In genomic region chr9:66124111-66124531, GRCm38 (mm10) we compare ENCODE assay signal across 8 mouse cellular contexts. TPM values are rescaled to one million over a fixed set of nuclear protein-coding genes. Genes with fewer than 3 reads are reported as not detected.
DNase-seq lines count a peak whose midpoint lies in the region; ATAC-seq and TF ChIP-seq lines count a peak whose summit lies in the region.

No protein-coding gene starts in this region.

- peak overlapping the region; percentile 93 for H3K9ac ChIP-seq in liver, embryonic 13.5 days

- peak overlapping the region; percentile 93 for H3K4me3 ChIP-seq in C2C12 (ENCODE audit: insufficient read depth, poor library complexity, severe bottlenecking)
- peak overlapping the region; percentile 86 for H3K4me3 ChIP-seq in hindbrain, embryonic 10.5 days
- peak overlapping the region; percentile 91 for H3K4me3 ChIP-seq in liver, embryonic 13.5 days (replicated peaks)

- under 1% methylated on average over 12 of the region's 12 CpGs for WGBS in hindbrain, embryonic 10.5 days
- WGBS in liver, embryonic 13.5 days (ENCODE audit: insufficient replicate concordance): under 1% methylated on average over 12 of the region's 12 CpGs

- DNase-seq in gastrocnemius, postnatal 14 days: peak; percentile 17
- no peak for DNase-seq in gastrocnemius, adult 18-20 months (ENCODE audit: low spot score)
- DNase-seq in embryo, embryonic 10.5 days (ENCODE audit: low spot score): peak; percentile 62
- peak; percentile 50 for DNase-seq in hindbrain, embryonic 10.5 days (ENCODE audit: low spot score)
- peak; percentile 45 for DNase-seq in liver, embryonic 13.5 days
- DNase-seq in skeletal muscle tissue, adult 2 months (ENCODE audit: low read depth, low spot score): peak; percentile 21
- DNase-seq in cerebellum, postnatal 36 days: no peak

- H3K79me2 ChIP-seq in C2C12 (ENCODE audit: control insufficient read depth, insufficient read depth): peaks cover 73% of the 10 kb centered on the region

- TF ChIP-seq CTCF in C2C12 (IDR thresholded peaks at IDR 0.05; ENCODE audit: control insufficient read depth, insufficient read depth, insufficient read length): no peak

- no peaks in the 10 kb centered on the region for H3K9me3 ChIP-seq in hindbrain, embryonic 10.5 days
- H3K9me3 ChIP-seq in liver, embryonic 13.5 days (replicated peaks): no peaks in the 10 kb centered on the region

- no peaks in the 10 kb centered on the region for H3K27me3 ChIP-seq in C2C12 (ENCODE audit: control insufficient read depth, insufficient read depth, insufficient read length)
- H3K27me3 ChIP-seq in hindbrain, embryonic 10.5 days (ENCODE audit: insufficient read depth, poor library complexity, severe bottlenecking): no peaks in the 10 kb centered on the region
- H3K27me3 ChIP-seq in liver, embryonic 13.5 days: no peaks in the 10 kb centered on the region

- peaks cover 47% of the 10 kb centered on the region for H3K79me3 ChIP-seq in C2C12 (ENCODE audit: low read depth)

- peaks cover 44% of the 10 kb centered on the region for H3K4me1 ChIP-seq in hindbrain, embryonic 10.5 days (replicated peaks)
- peaks cover 78% of the 10 kb centered on the region for H3K4me1 ChIP-seq in liver, embryonic 13.5 days (replicated peaks)

- H3K27ac ChIP-seq in hindbrain, embryonic 10.5 days: peak overlapping the region; percentile 94
- peak overlapping the region; percentile 93 for H3K27ac ChIP-seq in liver, embryonic 13.5 days

- peak; percentile 53 for ATAC-seq in liver, embryonic 13.5 days (ENCODE audit: low read depth)

- intact Hi-C loops in gastrocnemius, postnatal 14 days (cut with DNase I; ENCODE audit: low total_unique reads): no loop called here

- peak overlapping the region; percentile 83 for H3K4me2 ChIP-seq in liver, embryonic 13.5 days

- peak overlapping the region; percentile 79 for H3ac ChIP-seq in C2C12 (ENCODE audit: control insufficient read depth, insufficient read length, low read depth)

- peaks cover 4% of the 10 kb centered on the region for H3K36me3 ChIP-seq in C2C12 (ENCODE audit: control insufficient read depth, insufficient read depth)
- 0 out of 2 replicates have a peak, but pooled peaks cover 13% of the 10 kb centered on the region for H3K36me3 ChIP-seq in hindbrain, embryonic 10.5 days
- peaks cover 3% of the 10 kb centered on the region; the same call in 1 of the 2 replicates for H3K36me3 ChIP-seq in liver, embryonic 13.5 days

TF ChIP-seq in C2C12, 6 proteins besides CTCF, POLR2A, EP300 and RAD21:
- no peak for TF ChIP-seq MYOD1 (IDR thresholded peaks at IDR 0.05; ENCODE audit: control insufficient read depth, insufficient read length, low read depth)
- TF ChIP-seq FOSL1 (IDR thresholded peaks at IDR 0.05; ENCODE audit: insufficient read depth, low read length, poor library complexity, severe bottlenecking): no peak
- TF ChIP-seq MYOG (IDR thresholded peaks at IDR 0.05; ENCODE audit: control insufficient read depth, extremely low read depth, insufficient read length): no peak
- TF ChIP-seq MAX (IDR thresholded peaks at IDR 0.05): no peak
- TF ChIP-seq USF1 (IDR thresholded peaks at IDR 0.05; ENCODE audit: low read depth): no peak
- TF ChIP-seq CEBPB (IDR thresholded peaks at IDR 0.05; ENCODE audit: low read depth): no peak

RNA-seq across cellular contexts. Expression of gene Snx1, which starts 2.3 kb away (rescaled TPM):
- 10 to 100 TPM; 23.8 to 24.0 TPM for total RNA-seq in gastrocnemius, postnatal 14 days (2021)
- 10 to 100 TPM; 10.7 to 13.3 TPM for total RNA-seq in gastrocnemius, adult 18-20 months (2021)
- 69.9 TPM for polyA plus RNA-seq in C2C12 (2012; fragmentation: generic; extraction: Trizol)
- polyA plus RNA-seq in hindbrain, embryonic 10.5 days (2016; fragmentation: Nextera tagmentation; extraction: Ambion mirVana): 128 and 136 TPM in 2 replicates
- polyA plus RNA-seq in liver, embryonic 13.5 days (2015; fragmentation: Nextera tagmentation; extraction: Ambion mirVana): 79.7 and 94.6 TPM in 2 replicates

RNA-seq across cellular contexts. Expression of gene Ciao2a, which starts 2.3 kb away (rescaled TPM):
- total RNA-seq in gastrocnemius, postnatal 14 days (2021): 10 to 100 TPM; 35.7 to 38.3 TPM
- total RNA-seq in gastrocnemius, adult 18-20 months (2021): 10 to 100 TPM; 49.7 to 53.9 TPM
- polyA plus RNA-seq in C2C12 (2012; fragmentation: generic; extraction: Trizol): 39.7 TPM
- 138 and 149 TPM in 2 replicates for polyA plus RNA-seq in hindbrain, embryonic 10.5 days (2016; fragmentation: Nextera tagmentation; extraction: Ambion mirVana)
- polyA plus RNA-seq in liver, embryonic 13.5 days (2015; fragmentation: Nextera tagmentation; extraction: Ambion mirVana): 196 and 222 TPM in 2 replicates

RNA-seq across cellular contexts. Expression of gene Dapk2, which starts 33.9 kb away (rescaled TPM):
- 10 to 100 TPM; 19.7 to 22.2 TPM for total RNA-seq in gastrocnemius, postnatal 14 days (2021)
- 10 to 100 TPM; 36.8 to 37.2 TPM for total RNA-seq in gastrocnemius, adult 18-20 months (2021)
- polyA plus RNA-seq in C2C12 (2012; fragmentation: generic; extraction: Trizol): 22.8 TPM
- polyA plus RNA-seq in hindbrain, embryonic 10.5 days (2016; fragmentation: Nextera tagmentation; extraction: Ambion mirVana): 3.5 and 5.1 TPM in 2 replicates
- polyA plus RNA-seq in liver, embryonic 13.5 days (2015; fragmentation: Nextera tagmentation; extraction: Ambion mirVana): 20.5 and 23.8 TPM in 2 replicates

RNA-seq across cellular contexts. Expression of gene Snx22, which starts 54.6 kb away (rescaled TPM):
- under 1 TPM; 0.41 to 0.55 TPM for total RNA-seq in gastrocnemius, postnatal 14 days (2021)
- total RNA-seq in gastrocnemius, adult 18-20 months (2021): under 1 TPM in 1 of 2 experiments, not detected in 1; 0.17 TPM
- polyA plus RNA-seq in C2C12 (2012; fragmentation: generic; extraction: Trizol): 0.74 TPM
- polyA plus RNA-seq in hindbrain, embryonic 10.5 days (2016; fragmentation: Nextera tagmentation; extraction: Ambion mirVana): 3.5 and 4.6 TPM in 2 replicates
- 29.2 and 31.4 TPM in 2 replicates for polyA plus RNA-seq in liver, embryonic 13.5 days (2015; fragmentation: Nextera tagmentation; extraction: Ambion mirVana)

Comparison
In these comparisons a context has a peak if more than half of its experiments do, and no peak if none do; other contexts are left out.
1. DNase-seq: peak in gastrocnemius, postnatal 14 days (single experiment), embryo, embryonic 10.5 days (single experiment), hindbrain, embryonic 10.5 days (single experiment), liver, embryonic 13.5 days (single experiment) and skeletal muscle tissue, adult 2 months (single experiment); none in gastrocnemius, adult 18-20 months (single experiment) and cerebellum, postnatal 36 days (0 of 2).
2. Peak in every context shown above with its lines, with median percentiles within 50 percentile points of each other: H3K4me3 ChIP-seq.